Mouse (Mus musculus) intestine, embryonic 14.5 days (tissue): ENCODE data around the gene Spata48. TPM values are rescaled to one million over a fixed set of nuclear protein-coding genes. Genes with fewer than 3 reads are reported as not detected.

Source experiments
- ATAC-seq: fragments of 200-750 bp; cut with Nextera tagmentation; replicated peaks from 2 replicates; pipeline ENCODE4 v1.8.0; 2017; ENCODE audit warnings: low read depth, moderate number of reproducible peaks, moderate TSS enrichment, moderate library complexity; ENCODE audit not compliant: low FRiP score, low TSS enrichment
- DNase-seq: peaks from one replicate; pipeline ENCODE4 v3.0.0-alpha.2; 2018; ENCODE audit warnings: low spot score
- H3K27ac ChIP-seq: fragments of 300-500 bp; sonication (generic); 2 replicates; pipeline ENCODE4 v1.5.1; 2014; ENCODE audit warnings: low read depth, mild to moderate bottlenecking, control low read depth
- H3K27me3 ChIP-seq: fragments of 300-500 bp; sonication (generic); replicated peaks from 2 replicates; pipeline ENCODE4 v1.6.1; 2014; ENCODE audit warnings: low read length, control low read depth; ENCODE audit not compliant: control insufficient read depth, insufficient read depth
- H3K36me3 ChIP-seq: fragments of 300-500 bp; sonication (generic); 2 replicates; pipeline ENCODE4 v1.6.1; 2014; ENCODE audit warnings: low read length, control low read depth; ENCODE audit not compliant: control insufficient read depth, insufficient read depth
- H3K4me1 ChIP-seq: fragments of 300-500 bp; sonication (generic); replicated peaks from 2 replicates; pipeline ENCODE4 v1.6.1; 2014; ENCODE audit warnings: low read length, control low read depth, mixed read lengths; ENCODE audit not compliant: control insufficient read depth, insufficient read depth
- H3K4me2 ChIP-seq: fragments of 300-500 bp; sonication (generic); 2 replicates; pipeline ENCODE4 v1.6.1; 2014; ENCODE audit warnings: low read length
- H3K4me3 ChIP-seq: fragments of 300-500 bp; sonication (generic); 2 replicates; pipeline ENCODE4 v1.5.1; 2014; ENCODE audit warnings: low read depth, low read length, control low read depth, mixed read lengths
- H3K9ac ChIP-seq: fragments of 300-500 bp; sonication (generic); 2 replicates; pipeline ENCODE4 v1.6.1; 2014; ENCODE audit warnings: mild to moderate bottlenecking, low read length
- H3K9me3 ChIP-seq: fragments of 300-500 bp; sonication (generic); 2 replicates; pipeline ENCODE4 v1.6.1; 2016; ENCODE audit warnings: low read length, control low read depth; ENCODE audit not compliant: control insufficient read depth
- WGBS: fragments of 180-500 bp; shearing (Covaris S2); extraction: QIAGEN DNeasy Blood & Tissue Kit; methylation state at CpG from one replicate; pipeline ENCODE4 v1.1.7; 2014; 5-methylcytosine and 5-hydroxymethylcytosine counted together
- polyA plus RNA-seq: library from polyadenylated mRNA; unstranded; fragments of >200 nt; fragmentation: Nextera tagmentation; extraction: Ambion mirVana; gene quantifications from 2 replicates; pipeline ENCODE4 v1.2.1, GENCODE M21; 2014

Spata48 gene
- polyA plus RNA-seq, 1 experiment from 2014 or later, result 1.9 TPM

DNA sequence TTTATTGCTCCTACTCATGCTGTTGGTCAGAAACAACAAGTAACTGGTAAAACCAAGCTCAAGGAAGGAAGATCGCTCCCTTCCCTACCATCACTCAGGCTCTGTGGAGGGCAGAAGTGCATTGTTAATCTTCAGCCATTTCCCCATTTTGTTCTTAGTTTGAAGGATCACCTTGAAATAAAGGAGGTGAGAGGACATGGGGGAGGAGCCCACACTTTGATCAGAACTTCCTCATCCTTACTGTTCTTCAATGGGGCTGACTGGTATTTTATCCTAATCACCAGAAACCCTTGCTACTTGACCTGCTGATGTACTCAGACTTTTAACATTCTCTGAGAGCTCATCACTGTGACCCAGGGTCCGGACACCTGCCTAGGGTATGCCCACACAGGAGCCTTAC lies 33.8 kb downstream of the Spata48 start:
- H3K4me3 ChIP-seq, result no peak overlapping the region
- WGBS, result 93% methylated on average over 2 of the region's 2 CpGs
- no peak for ATAC-seq

DNA sequence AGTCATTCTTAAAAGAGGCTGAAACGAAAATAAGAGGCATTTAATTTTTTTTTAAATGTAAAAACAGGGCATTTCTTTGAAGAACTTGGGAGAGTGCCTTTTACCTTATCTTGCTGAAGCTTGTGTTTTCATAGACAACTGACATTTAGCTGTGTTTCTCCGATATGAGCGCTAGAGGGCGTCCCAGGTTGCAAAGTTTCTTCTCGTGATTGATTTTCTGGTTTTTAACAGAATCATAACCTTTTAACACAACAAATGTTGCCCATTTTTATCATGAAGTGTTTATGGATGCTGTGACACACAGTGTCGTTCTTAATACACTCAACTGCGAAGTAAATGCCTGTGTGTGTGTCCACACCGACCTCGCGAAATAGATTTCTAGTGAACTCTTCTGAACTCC lies 38.0 kb downstream of the Spata48 start:
- Histone ChIP-seq H3K27me3 (no peaks in the 10 kb centered on the region), H3K9ac (no peak overlapping the region), H3K27ac (no peak overlapping the region), H3K36me3 (no peaks in the 10 kb centered on the region), H3K4me3 (no peak overlapping the region), H3K9me3 (no peaks in the 10 kb centered on the region), H3K4me1 (no peaks in the 10 kb centered on the region), H3K4me2 (no peak overlapping the region)
- no peak for DNase-seq
- no peak for ATAC-seq
- 20% methylated on average over 10 of the region's 10 CpGs for WGBS

More for the DNA sequence above, 33.8 kb downstream of the Spata48 start:
- H3K27me3 ChIP-seq, result no peaks in the 10 kb centered on the region
- H3K9me3 ChIP-seq, result no peaks in the 10 kb centered on the region
- DNase-seq, result no peak
- H3K4me2 ChIP-seq, result no peak overlapping the region
- H3K27ac ChIP-seq, result no peak overlapping the region
- no peak overlapping the region for H3K9ac ChIP-seq
- H3K4me1 ChIP-seq, result no peaks in the 10 kb centered on the region
- H3K36me3 ChIP-seq, result no peaks in the 10 kb centered on the region

DNA sequence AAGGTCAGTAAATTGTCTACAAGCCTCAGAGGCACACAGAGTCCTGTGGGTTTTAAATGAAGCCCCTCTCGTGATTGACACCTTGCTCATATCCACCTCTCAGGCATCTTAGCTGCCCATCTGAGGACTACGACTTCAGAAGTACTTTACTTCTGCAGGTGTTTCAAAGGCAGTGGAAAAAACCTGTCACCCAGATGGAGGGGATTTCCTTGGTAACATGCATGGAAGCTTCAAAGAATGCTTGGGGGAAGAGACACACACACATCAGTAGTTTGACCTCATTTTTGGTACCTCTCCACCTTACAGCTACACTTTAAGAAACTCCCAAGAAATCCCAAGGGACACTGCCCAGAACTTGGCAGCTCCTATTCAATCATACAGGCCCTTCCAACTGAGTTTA lies 44.3 kb downstream of the Spata48 start:
- no peak overlapping the region for H3K27ac ChIP-seq

DNA sequence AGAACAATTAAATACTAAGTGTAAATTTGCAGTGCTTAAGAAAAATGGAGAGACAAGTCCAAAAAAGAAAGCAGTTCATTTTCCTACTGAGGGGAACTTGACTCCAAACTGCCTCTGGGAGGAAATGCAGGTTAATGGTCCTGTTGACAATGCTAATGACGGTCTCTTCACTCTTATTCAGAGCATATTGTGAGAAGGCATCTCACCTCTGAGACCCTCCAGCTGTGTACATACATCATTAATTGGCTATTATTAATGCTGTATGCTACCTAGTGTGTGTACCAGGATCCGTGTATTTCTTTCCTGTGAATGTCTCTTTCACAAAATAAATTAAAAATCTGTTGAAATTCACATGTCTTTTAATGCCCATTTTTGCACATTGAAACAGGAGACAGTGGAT lies 47.5 kb downstream of the Spata48 start:
- ATAC-seq (no peak), DNase-seq (no peak)
- Histone ChIP-seq H3K27ac (no peak overlapping the region), H3K27me3 (no peaks in the 10 kb centered on the region), H3K4me3 (no peak overlapping the region), H3K4me1 (no peaks in the 10 kb centered on the region), H3K36me3 (no peaks in the 10 kb centered on the region), H3K9me3 (no peaks in the 10 kb centered on the region), H3K4me2 (no peak overlapping the region), H3K9ac (no peak overlapping the region)
- 73% methylated on average over 2 of the region's 2 CpGs for WGBS

More for the DNA sequence above, 44.3 kb downstream of the Spata48 start:
- Histone ChIP-seq H3K36me3 (no peaks in the 10 kb centered on the region), H3K9ac (no peak overlapping the region), H3K4me2 (no peak overlapping the region), H3K9me3 (no peaks in the 10 kb centered on the region), H3K27me3 (no peaks in the 10 kb centered on the region), H3K4me1 (no peaks in the 10 kb centered on the region), H3K4me3 (no peak overlapping the region)
- 84% methylated on average over 2 of the region's 2 CpGs for WGBS
- no peak for ATAC-seq
- no peak for DNase-seq

DNA sequence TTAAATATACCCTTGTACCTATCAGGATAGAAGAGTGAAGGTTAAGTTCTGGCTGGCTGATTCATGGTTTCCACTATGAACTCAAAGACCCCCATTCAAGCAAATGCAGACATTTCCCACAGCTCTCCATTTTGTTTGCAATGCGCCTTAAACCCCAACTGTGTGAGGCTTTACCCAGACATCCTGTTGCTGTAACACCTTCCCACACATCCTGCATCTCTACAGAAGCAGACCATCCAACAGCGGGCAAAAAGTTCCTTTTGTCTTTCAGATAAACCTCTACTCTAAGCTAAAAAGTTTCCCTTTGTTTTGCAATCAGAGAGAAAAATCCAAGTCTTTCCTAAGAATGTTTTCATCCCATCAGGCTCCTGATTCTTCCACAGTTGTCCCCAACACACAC lies 50.2 kb downstream of the Spata48 start:
- DNase-seq (no peak), ATAC-seq (no peak)
- H3K4me3 ChIP-seq, result no peak overlapping the region
- no peaks in the 10 kb centered on the region for H3K27me3 ChIP-seq
- 34% methylated on average over 2 of the region's 2 CpGs for WGBS
- H3K36me3 ChIP-seq, result no peaks in the 10 kb centered on the region
- no peak overlapping the region for H3K27ac ChIP-seq
- no peak overlapping the region for H3K9ac ChIP-seq
- no peak overlapping the region for H3K4me2 ChIP-seq
- H3K4me1 ChIP-seq, result no peaks in the 10 kb centered on the region
- H3K9me3 ChIP-seq, result no peaks in the 10 kb centered on the region

DNA sequence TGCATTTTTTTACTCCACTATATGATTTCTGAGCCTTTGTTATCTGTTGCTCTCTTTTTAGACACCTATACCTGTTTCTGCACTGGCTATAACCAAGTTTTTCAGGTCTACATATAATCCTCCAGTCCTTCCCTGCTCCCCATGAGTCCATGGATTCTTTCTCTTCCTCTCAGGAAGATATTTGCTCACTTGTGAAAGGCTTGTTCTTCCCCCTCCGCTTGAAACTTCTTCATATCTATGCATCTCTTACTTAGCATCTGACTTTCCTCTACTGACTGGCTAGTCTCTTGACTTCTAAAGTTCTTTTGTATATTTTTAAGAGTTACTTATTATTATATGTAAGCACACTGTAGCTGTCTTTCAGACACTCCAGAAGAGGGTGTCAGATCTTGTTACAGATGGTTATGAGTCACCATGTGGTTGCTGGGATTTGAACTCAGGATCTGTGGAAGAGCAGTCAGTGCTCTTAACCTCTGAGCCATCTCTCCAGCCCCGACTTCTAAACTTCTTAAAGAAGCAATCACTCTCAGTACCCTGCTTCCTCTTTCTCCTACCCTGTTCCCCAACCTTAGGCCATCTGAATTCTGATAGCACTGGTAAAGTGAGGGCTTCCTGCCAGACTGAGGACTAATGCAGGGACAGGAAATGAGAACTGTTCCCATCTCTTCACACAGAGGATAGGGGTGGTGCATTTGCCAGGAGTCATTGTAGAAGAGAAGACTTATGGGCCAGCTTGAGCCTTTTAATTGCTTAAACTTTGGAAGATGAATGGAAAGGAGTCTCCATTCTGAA lies 51.3 kb downstream of the Spata48 start:
- 72% methylated on average over 2 of the region's 2 CpGs for whole genome bisulfite sequencing

DNA sequence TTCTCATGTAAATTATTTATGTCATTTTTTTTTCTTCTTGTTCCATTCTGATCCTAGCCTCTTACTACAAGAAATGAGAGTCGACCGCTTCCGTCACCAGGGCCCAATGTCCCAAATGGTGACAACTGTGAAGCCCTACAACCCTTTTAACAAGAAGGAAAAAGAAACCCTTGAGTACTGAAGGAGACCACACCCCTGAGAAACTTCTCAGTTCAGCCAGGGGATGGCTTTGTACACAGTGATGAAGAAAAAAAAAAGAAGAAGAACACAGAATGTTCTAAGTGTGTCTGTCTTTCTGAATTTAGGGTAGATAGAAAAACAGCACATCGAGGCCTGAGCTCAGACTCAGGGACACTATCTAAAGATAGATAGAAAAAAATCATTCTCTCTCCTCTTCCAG lies 53.0 kb downstream of the Spata48 start:
- 91% methylated on average over 4 of the region's 4 CpGs for WGBS
- H3K4me1 ChIP-seq, result no peaks in the 10 kb centered on the region
- DNase-seq, result no peak
- no peaks in the 10 kb centered on the region for H3K27me3 ChIP-seq
- H3K9me3 ChIP-seq, result no peaks in the 10 kb centered on the region
- no peak overlapping the region for H3K4me2 ChIP-seq
- H3K36me3 ChIP-seq, result no peaks in the 10 kb centered on the region
- H3K9ac ChIP-seq, result no peak overlapping the region
- H3K4me3 ChIP-seq, result no peak overlapping the region
- no peak for ATAC-seq
- H3K27ac ChIP-seq, result no peak overlapping the region

More for the DNA sequence above, 51.3 kb downstream of the Spata48 start:
- Histone ChIP-seq H3K9ac (no peak overlapping the region), H3K36me3 (no peaks in the 10 kb centered on the region), H3K9me3 (no peaks in the 10 kb centered on the region), H3K4me2 (no peak overlapping the region), H3K4me1 (no peaks in the 10 kb centered on the region), H3K4me3 (no peak overlapping the region), H3K27me3 (no peaks in the 10 kb centered on the region), H3K27ac (no peak overlapping the region)
- ATAC-seq (no peak), DNase-seq (no peak)

DNA sequence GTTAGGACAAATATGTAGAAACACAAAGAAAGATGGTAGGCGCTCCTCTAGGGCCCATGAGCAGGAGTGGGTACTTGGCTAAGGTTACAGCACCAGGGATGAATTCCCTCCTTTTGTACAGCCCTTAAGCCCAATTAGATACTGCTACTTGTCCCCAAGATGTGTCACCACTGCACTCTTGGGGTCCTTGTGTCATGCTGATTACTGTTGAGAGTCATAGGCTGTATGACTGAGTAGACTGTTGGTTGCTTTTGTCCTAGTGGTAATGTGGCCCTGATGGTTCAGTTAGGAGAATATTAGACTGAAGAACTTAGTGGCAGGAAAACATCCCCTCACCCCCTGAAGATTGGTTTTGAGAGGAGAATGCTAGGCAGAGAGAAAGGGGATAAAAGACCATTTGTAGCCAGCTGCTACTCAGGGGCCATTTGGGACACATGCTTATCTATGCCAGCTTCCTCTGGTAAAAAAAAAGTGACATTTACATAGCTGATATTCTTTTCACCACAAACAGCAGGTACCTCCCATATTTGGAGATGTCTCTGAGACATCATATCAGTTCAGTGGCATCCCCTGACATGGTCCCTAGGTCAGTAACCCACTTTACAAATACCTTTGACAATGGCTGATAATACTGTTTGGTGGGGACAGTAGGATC lies 56.0 kb downstream of the Spata48 start:
- Histone ChIP-seq H3K4me1 (no peaks in the 10 kb centered on the region), H3K9ac (no peak overlapping the region), H3K4me3 (no peak overlapping the region), H3K27me3 (no peaks in the 10 kb centered on the region), H3K4me2 (no peak overlapping the region), H3K27ac (no peak overlapping the region), H3K9me3 (no peaks in the 10 kb centered on the region), H3K36me3 (no peaks in the 10 kb centered on the region)
- ATAC-seq (no peak), DNase-seq (no peak)
- 100% methylated on average over 1 of the region's 1 CpGs for WGBS
